Mouse (Mus musculus) embryonic facial prominence, embryonic 12.5 days (tissue): ENCODE data around the gene Fam189a1. TPM values are rescaled to one million over a fixed set of nuclear protein-coding genes. Genes with fewer than 3 reads are reported as not detected.

Experiments used
- ATAC-seq: fragments of 200-750 bp; cut with Nextera tagmentation; 2 replicates; pipeline ENCODE4 v1.8.0; 2017; ENCODE audit not compliant: insufficient number of reproducible peaks, insufficient read depth, low FRiP score, low TSS enrichment
- H3K27ac ChIP-seq: fragments of 300-500 bp; sonication (generic); 2 replicates; pipeline ENCODE4 v1.5.1; 2016; ENCODE audit warnings: mild to moderate bottlenecking
- H3K27me3 ChIP-seq: fragments of 300-500 bp; sonication (generic); 2 replicates; pipeline ENCODE4 v1.6.1; 2016; ENCODE audit warnings: mild to moderate bottlenecking, moderate library complexity
- H3K36me3 ChIP-seq: fragments of 300-500 bp; sonication (generic); 2 replicates; pipeline ENCODE4 v1.6.1; 2016; ENCODE audit warnings: mild to moderate bottlenecking
- H3K4me1 ChIP-seq: fragments of 300-500 bp; sonication (generic); 2 replicates; pipeline ENCODE4 v1.6.1; 2016
- H3K4me2 ChIP-seq: fragments of 300-500 bp; sonication (generic); replicated peaks from 2 replicates; pipeline ENCODE4 v1.6.1; 2016; ENCODE audit warnings: mild to moderate bottlenecking, moderate library complexity
- H3K4me3 ChIP-seq: fragments of 300-500 bp; sonication (generic); 2 replicates; pipeline ENCODE4 v1.5.1; 2016; ENCODE audit warnings: mild to moderate bottlenecking
- H3K9ac ChIP-seq: fragments of 300-500 bp; sonication (generic); 2 replicates; pipeline ENCODE4 v1.6.1; 2016; ENCODE audit warnings: mild to moderate bottlenecking, moderate library complexity
- H3K9me3 ChIP-seq: fragments of 300-500 bp; sonication (generic); 2 replicates; pipeline ENCODE4 v1.6.1; 2016; ENCODE audit warnings: mild to moderate bottlenecking, moderate library complexity
- WGBS: fragments of 180-500 bp; shearing (Covaris S2); methylation state at CpG from one replicate; pipeline ENCODE4 v1.1.7; 2016; 5-methylcytosine and 5-hydroxymethylcytosine counted together
- polyA plus RNA-seq: library from polyadenylated mRNA; unstranded; fragments of >200 nt; fragmentation: Nextera tagmentation; extraction: Ambion mirVana; gene quantifications from 2 replicates; pipeline ENCODE4 v1.2.1, GENCODE M21; 2016

The Fam189a1 gene
- polyA plus RNA-seq, 1 experiment from 2014 or later = 2.9 TPM

DNA sequence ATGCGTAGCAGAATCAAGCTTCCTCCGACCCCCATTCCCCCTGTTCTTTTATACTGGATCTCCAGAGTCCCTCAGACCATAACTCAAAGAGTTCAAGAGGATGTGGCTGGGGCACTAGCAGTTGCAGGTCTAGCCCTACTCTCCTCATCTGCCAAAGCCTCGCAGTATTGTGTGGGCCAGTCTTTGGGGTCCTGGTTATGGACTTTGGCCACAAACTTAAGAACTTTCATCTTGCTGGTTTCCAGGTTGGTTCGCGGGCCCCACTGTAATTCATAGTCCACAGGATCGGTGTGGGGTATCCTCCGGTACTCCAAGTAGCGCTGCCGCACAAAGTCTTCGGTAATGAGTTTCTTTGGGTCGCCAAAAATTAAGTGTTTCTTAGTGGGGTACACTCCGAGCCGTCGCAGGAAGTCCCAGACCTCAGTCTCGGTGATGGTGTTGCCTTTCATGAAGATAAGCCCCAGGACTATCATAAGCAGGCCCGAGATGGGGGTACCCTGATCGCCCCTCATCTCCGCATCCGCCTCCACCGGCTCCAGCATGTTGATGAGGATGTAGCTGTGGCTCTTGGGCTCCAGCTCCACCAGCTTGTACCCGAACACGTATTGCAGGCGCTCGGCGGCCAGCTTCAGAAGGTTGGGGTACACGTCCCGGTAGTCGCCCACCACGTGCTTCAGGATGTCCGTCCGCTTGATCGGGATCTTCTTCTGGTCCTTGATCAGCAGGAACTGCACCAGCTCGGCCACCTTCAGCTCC lies 284.2 kb downstream of the Fam189a1 start:
- H3K27me3 ChIP-seq = no peaks in the 10 kb centered on the region
- H3K4me2 ChIP-seq = peak overlapping the region; percentile 88
- 1% methylated on average over 33 of the region's 33 CpGs for WGBS
- ATAC-seq = peak; percentile 44
- peak overlapping the region; percentile 96 for H3K9ac ChIP-seq
- peak overlapping the region; percentile 89 for H3K4me3 ChIP-seq
- peaks cover 12% of the 10 kb centered on the region for H3K4me1 ChIP-seq
- 0 out of 2 replicates have a peak, but pooled peaks cover 3% of the 10 kb centered on the region for H3K36me3 ChIP-seq
- no peaks in the 10 kb centered on the region for H3K9me3 ChIP-seq
- H3K27ac ChIP-seq = peak overlapping the region; percentile 97

- no peak overlapping the region for H3K27ac ChIP-seq
- no peak overlapping the region for H3K9ac ChIP-seq
- 90% methylated on average over 6 of the region's 6 CpGs for WGBS
- no peak overlapping the region for H3K4me3 ChIP-seq
- 0 out of 2 replicates have a peak, but pooled peaks cover 3% of the 10 kb centered on the region for H3K36me3 ChIP-seq
- no peak for ATAC-seq
- H3K4me2 ChIP-seq = no peak overlapping the region
- no peaks in the 10 kb centered on the region for H3K27me3 ChIP-seq
- H3K4me1 ChIP-seq = peaks cover 12% of the 10 kb centered on the region
- no peaks in the 10 kb centered on the region for H3K9me3 ChIP-seq
Observed at GRCm38 (mm10) chr7:64869549-64870065, 286.8 kb downstream of the Fam189a1 start.

- no peak for ATAC-seq
- 79% methylated on average over 3 of the region's 3 CpGs for WGBS
- Histone ChIP-seq H3K4me1 (no peaks in the 10 kb centered on the region), H3K9me3 (no peaks in the 10 kb centered on the region), H3K27me3 (no peaks in the 10 kb centered on the region), H3K9ac (no peak overlapping the region), H3K27ac (no peak overlapping the region), H3K4me3 (no peak overlapping the region), H3K36me3 (no peaks in the 10 kb centered on the region), H3K4me2 (no peak overlapping the region)
Observed at GRCm38 (mm10) chr7:64863538-64863937, 292.8 kb downstream of the Fam189a1 start.

GRCm38 (mm10) chr7:64862978-64863377 lies 293.4 kb downstream of the Fam189a1 start:
- ATAC-seq = no peak
- Histone ChIP-seq H3K9me3 (no peaks in the 10 kb centered on the region), H3K4me2 (no peak overlapping the region), H3K27me3 (no peaks in the 10 kb centered on the region), H3K4me3 (no peak overlapping the region), H3K4me1 (no peaks in the 10 kb centered on the region), H3K27ac (no peak overlapping the region), H3K36me3 (no peaks in the 10 kb centered on the region), H3K9ac (no peak overlapping the region)
- WGBS = 74% methylated on average over 3 of the region's 3 CpGs

DNA sequence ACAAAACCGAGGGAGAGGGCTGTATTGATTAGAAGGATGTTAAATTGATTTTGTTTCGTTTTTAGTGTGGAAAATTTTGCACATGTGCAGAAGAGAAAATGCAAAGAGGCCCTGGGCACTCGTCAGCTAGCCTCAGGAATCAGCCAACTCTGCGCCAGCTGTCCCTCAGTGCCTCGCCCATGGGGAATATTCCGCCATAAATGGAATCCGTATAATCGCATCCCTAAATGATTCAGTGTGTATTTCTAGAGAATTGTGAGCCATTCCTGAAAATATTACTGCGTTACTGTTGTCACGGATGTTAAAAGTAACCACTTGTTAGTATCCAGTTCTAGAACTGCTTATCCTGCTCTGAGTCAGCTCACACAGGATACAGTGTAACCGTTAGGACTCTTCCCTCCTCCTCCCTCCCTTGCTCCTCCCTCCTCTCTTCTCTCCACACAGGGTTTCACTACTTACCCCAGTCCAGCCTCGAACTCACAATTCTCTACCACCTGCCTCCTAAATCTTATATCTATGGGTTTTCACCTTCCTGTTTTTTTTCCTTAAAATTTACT lies 299.8 kb downstream of the Fam189a1 start:
- 60% methylated on average over 12 of the region's 12 CpGs for WGBS
- Histone ChIP-seq H3K9ac (no peak overlapping the region), H3K9me3 (no peaks in the 10 kb centered on the region), H3K27me3 (no peaks in the 10 kb centered on the region), H3K4me3 (no peak overlapping the region), H3K27ac (no peak overlapping the region), H3K4me1 (0 out of 2 replicates have a peak, but pooled peaks cover 3% of the 10 kb centered on the region), H3K4me2 (peak overlapping the region; percentile 21; the same call in 1 of the 2 replicates), H3K36me3 (no peaks in the 10 kb centered on the region)
- 0 out of 2 replicates have a peak, but pooled peaks have one; percentile 47 for ATAC-seq

DNA sequence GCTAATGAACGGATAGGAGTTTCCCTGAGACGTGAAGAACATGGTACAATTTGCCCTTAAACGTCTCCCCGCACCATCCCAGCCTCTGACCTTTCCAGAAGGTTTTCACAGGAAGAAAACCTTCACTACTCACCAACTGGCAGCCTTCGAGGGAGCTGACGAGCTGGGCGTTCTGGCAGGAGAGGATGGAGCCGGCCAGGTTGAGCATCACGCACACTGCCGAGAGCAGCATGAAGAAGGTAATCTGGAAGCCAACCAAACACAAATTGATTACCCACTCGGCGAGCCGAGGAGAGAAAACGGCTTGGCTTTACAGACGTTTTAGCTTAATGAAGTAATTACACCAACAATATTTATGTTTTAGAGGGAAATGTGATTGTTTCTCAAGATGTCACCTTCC lies 300.4 kb downstream of the Fam189a1 start:
- Histone ChIP-seq H3K9ac (no peak overlapping the region), H3K4me1 (0 out of 2 replicates have a peak, but pooled peaks cover 3% of the 10 kb centered on the region), H3K36me3 (no peaks in the 10 kb centered on the region), H3K4me3 (no peak overlapping the region), H3K4me2 (peak overlapping the region; percentile 21; the same call in 1 of the 2 replicates), H3K27ac (0 out of 2 replicates have a peak overlapping the region, but pooled peaks have one; percentile 6), H3K9me3 (no peaks in the 10 kb centered on the region), H3K27me3 (no peaks in the 10 kb centered on the region)
- ATAC-seq = no peak
- 41% methylated on average over 15 of the region's 15 CpGs for whole genome bisulfite sequencing

DNA sequence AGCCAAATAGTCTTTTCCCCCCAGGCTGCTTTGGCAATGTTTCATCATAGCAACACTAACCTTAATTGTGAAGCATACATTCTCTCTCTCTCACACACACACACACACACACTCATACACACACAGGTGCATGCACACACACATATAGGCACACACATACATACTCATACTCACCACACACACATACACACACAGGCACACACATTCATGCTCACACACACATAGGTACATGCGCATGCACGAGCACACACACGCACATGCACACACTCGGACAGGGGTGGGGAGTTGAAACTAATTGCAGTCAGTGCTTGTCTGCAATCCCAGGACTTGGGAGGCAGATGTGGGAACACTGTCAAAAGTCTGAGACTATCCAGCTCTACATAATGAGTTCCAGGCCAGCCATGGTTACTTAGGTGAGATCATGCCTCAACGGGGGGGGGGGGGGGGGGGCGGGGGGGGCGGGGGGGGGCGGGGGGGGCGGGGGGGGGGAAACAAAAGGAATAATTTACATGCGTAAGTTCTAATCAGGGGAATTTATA lies 300.9 kb downstream of the Fam189a1 start:
- 0 out of 2 replicates have a peak, but pooled peaks have one; percentile 52 for ATAC-seq
- no peak overlapping the region for H3K27ac ChIP-seq
- H3K4me3 ChIP-seq = no peak overlapping the region
- no peaks in the 10 kb centered on the region for H3K27me3 ChIP-seq
- H3K4me2 ChIP-seq = peak overlapping the region; percentile 21; the same call in 1 of the 2 replicates
- H3K36me3 ChIP-seq = no peaks in the 10 kb centered on the region
- no peak overlapping the region for H3K9ac ChIP-seq
- 63% methylated on average over 5 of the region's 10 CpGs for WGBS
- 0 out of 2 replicates have a peak, but pooled peaks cover 3% of the 10 kb centered on the region for H3K4me1 ChIP-seq
- H3K9me3 ChIP-seq = no peaks in the 10 kb centered on the region

DNA sequence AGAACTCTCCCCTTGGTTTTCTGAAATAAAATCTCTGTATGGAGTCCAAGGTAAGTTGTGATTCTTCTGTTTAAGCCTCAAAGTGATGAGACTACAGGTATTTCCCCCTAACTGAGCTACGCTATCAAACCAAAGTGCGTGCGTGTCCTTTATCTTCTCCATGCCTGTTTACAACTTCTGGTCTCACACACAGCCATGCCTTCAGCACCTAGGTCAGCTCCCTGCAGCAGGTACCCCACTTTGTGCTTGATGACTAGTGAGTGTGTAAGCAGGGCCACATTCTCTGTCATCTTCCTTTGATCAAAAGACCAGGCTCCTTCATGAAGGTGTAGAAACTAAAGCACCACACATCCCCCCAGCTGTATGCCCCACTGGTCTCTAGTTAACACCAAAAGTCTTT lies 305.6 kb downstream of the Fam189a1 start:
- Histone ChIP-seq H3K4me1 (no peaks in the 10 kb centered on the region), H3K4me2 (no peak overlapping the region), H3K27ac (no peak overlapping the region), H3K9ac (no peak overlapping the region), H3K27me3 (no peaks in the 10 kb centered on the region), H3K36me3 (no peaks in the 10 kb centered on the region), H3K4me3 (no peak overlapping the region), H3K9me3 (no peaks in the 10 kb centered on the region)
- WGBS = 42% methylated on average over 3 of the region's 3 CpGs
- no peak for ATAC-seq

DNA sequence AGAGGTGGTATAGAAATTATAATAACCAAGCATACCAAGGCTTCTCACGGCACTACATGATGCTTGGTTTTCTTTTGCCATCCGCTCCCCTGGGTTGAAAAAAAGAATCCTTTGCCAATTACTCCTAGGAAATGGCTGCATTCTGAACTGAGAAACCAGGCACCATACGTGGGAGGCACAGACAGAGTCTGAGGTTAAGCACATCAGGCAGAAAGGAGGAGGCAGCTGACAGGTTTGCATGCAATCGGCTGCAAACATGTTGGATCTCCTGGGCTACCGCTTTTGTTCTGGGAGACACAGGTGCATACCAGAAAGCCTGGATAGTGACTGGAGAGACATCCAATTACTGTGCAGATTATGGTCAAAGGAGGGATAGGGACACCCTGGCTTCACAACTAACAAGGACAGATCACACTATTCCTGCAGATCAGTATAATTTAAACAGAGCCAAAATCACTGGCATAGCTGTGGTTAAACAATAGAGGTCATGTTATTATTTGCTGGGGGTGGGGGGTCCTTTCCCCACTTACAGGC lies 308.9 kb downstream of the Fam189a1 start:
- H3K9ac ChIP-seq = no peak overlapping the region
- H3K4me2 ChIP-seq = no peak overlapping the region
- H3K27me3 ChIP-seq = no peaks in the 10 kb centered on the region
- 84% methylated on average over 5 of the region's 5 CpGs for WGBS
- H3K9me3 ChIP-seq = no peaks in the 10 kb centered on the region
- H3K4me1 ChIP-seq = no peaks in the 10 kb centered on the region
- H3K27ac ChIP-seq = no peak overlapping the region
- no peak overlapping the region for H3K4me3 ChIP-seq
- no peaks in the 10 kb centered on the region for H3K36me3 ChIP-seq
- ATAC-seq = no peak

DNA sequence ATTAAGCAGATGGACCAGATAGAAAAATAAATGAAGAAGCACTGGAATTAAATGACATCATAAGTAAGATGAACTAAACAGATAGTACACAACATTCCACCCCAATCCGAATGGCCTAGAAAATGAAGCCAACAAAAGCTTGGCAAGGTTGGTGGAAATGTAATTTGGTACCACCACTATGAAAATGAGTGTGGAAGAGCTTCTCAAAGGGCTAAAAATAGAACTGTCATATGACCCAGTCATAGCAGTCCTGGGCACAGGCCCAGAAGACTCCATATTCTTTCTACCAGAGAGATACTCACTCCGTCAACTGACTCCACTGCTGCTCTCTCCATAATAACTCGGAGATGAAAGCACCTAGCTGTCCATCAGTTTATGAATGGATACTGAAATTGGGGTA lies 310.3 kb downstream of the Fam189a1 start:
- Histone ChIP-seq H3K27me3 (no peaks in the 10 kb centered on the region), H3K9ac (no peak overlapping the region), H3K9me3 (no peaks in the 10 kb centered on the region), H3K36me3 (no peaks in the 10 kb centered on the region), H3K4me2 (no peak overlapping the region), H3K4me1 (no peaks in the 10 kb centered on the region), H3K27ac (no peak overlapping the region), H3K4me3 (no peak overlapping the region)
- 89% methylated on average over 3 of the region's 3 CpGs for WGBS
- no peak for ATAC-seq

- ATAC-seq = no peak
- H3K36me3 ChIP-seq = no peaks in the 10 kb centered on the region
- WGBS = 41% methylated on average over 10 of the region's 10 CpGs
- no peak overlapping the region for H3K4me3 ChIP-seq
- H3K9me3 ChIP-seq = no peaks in the 10 kb centered on the region
- H3K4me2 ChIP-seq = no peak overlapping the region
- peaks cover 9% of the 10 kb centered on the region; the same call in 1 of the 2 replicates for H3K4me1 ChIP-seq
- H3K9ac ChIP-seq = no peak overlapping the region
- no peaks in the 10 kb centered on the region for H3K27me3 ChIP-seq
- H3K27ac ChIP-seq = no peak overlapping the region
Observed at GRCm38 (mm10) chr7:64840946-64841659, 315.3 kb downstream of the Fam189a1 start.
